Mouse (Mus musculus): ENCODE measurements around the gene Acox2.
A peak's percentile ranks its signal among the peaks of the same experiment; 100 is the strongest.
"Not testable (repeated sequence)": the region's sequence is repeated elsewhere in the genome, so short reads cannot be mapped to it uniquely, and the experiment has no call there.

Acox2 gene

DNA sequence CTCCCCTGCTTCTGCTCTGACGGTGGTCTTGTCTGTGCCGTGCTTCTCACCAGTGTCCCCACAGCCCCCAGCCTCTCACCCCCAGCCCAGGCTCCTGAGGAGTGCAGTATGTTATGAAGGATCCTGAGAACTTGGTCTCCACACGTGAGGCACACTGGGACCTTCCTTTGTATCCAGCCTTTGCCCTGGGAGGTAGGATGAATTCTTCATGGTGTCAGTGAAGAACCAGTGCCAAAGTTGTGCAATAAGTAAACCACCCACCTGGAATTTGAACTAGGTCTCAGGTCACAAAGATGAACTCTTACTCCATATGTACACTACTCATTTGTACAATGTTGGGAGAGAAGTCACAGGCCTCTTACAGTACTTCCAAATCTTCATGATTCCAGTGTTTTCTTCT is at the start of gene Acox2:
TSS of gene Acox2 (minus strand) at position 188 of the 400 bp plus-strand sequence.
- no peak for DNase-seq (ENCODE audit: low spot score in 2 of 2)

DNA sequence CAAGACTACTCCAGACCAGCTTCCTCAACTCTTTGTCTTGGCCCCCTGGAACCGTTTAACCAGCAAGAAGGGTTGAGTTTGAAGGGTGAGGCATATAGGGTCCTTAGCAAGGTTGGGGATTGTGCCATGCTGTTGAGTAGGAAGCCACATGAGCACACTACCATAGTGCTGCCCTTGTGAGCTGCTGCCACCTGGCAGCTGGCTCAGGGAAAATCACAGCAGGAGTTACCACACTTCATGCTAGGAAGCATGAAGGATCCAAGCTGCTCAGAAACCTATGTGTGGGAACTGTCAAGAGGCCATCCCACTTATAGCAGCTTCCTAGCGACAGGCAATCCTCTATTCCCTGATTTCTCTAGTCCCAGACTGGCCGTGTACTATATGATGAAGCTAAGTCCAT is 49.5 kb upstream of the Acox2 start:
- DNase-seq (ENCODE audit: low spot score in 2 of 2) = no peak

DNA sequence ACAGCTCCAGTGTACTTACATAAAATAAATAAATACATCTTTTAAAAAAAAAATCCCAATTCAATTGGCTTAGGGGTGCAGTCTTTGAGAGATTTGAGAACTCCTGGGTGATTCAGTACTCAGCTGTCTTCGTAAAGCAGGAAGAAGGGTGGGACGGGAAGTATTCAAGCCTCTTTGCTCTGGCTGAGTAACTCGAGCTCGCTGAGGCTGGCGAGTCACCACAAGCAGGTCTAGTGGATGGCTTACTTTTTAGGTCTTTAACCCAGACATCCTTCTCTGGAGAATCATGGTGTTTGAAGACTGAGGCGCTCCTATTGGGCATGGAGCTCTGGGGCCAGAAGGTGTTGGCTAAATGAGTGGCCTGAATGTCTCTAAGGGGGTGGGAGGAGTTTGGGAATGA is 47.7 kb upstream of the Acox2 start:
- no peak for DNase-seq (ENCODE audit: low spot score in 2 of 2)

DNA sequence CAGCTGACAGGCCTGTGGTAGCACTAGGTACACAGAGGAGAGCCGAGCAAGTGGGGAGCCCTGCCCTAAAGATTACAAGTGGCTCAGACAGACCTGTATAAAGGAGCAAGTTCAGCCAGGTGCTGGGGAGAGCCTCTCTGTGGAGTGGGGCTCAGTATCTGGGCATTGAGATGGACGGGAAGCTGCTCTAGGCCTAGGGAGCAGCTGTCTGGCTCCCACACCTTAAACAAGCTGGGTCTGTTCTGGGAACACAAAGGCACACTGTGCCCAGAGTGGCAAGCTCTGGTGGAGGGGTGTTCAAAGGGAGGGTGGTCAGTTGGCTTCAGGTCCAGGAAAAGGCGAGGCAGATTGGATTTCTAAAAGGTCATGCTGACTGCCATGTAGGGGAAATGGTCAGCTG is 45.9 kb upstream of the Acox2 start:
- no peak for DNase-seq (ENCODE audit: low spot score in 2 of 2)

DNA sequence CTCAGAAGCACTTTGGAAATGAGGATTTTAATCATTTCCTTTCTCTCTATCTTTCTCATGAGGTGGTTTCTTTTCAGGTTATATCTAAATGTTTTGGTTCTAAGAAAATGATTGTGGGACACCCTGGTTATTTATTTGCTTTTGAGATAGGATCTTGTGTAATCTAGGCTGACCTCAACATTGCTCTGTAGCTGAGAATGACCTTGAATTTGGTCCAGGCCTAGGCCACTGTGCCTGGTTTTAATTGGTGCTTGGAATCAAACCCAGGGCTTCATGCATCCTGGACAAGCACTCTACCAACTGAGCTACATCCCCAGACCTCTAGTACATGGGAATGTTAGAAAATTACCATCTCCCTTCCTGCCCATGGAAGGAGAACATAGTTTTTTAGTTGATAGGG is 44.9 kb upstream of the Acox2 start:
- DNase-seq (ENCODE audit: low spot score in 2 of 2) = no peak

DNA sequence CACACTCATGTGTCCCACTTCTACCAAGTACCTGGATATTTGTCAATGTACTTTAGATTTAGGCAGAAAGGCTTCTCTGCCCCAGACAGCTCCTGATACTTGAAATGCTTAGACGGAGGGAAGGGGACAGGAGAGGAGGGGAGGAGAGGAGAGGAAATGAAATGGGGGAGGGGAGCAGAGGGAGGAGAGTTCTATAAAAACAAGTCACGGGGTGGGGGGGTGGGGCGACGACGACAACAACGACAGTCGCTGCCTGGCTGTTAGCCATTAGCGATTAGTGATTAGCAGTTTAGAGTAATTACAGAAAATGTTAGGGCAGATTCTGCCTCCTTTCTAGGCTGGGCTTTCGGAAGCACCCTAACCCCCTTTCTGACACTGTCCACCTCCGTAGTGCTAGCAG is 43.5 kb upstream of the Acox2 start:
- DNase-seq (ENCODE audit: low spot score in 2 of 2) = no peak

DNA sequence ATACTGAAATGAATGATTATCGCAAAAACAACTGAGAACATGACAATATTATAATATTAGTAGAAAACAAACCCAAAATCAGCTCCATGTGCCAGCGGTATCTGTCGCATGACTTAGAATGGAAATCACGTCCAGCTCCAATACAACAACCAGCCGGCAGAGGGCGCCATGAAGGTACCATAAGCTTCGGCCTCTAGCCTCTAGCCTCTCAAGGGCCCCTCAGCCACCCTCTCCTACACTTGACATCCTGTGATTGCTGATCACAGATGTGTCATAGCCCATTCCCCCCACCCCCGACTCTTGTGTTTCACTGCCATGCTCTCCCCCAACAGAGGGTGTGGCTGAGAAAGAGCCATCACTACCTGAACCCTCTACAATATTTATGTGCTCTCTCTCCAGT is 41.1 kb upstream of the Acox2 start:
- DNase-seq (ENCODE audit: low spot score in 2 of 2) = peak in 1 of 2 experiments; percentile 67

DNA sequence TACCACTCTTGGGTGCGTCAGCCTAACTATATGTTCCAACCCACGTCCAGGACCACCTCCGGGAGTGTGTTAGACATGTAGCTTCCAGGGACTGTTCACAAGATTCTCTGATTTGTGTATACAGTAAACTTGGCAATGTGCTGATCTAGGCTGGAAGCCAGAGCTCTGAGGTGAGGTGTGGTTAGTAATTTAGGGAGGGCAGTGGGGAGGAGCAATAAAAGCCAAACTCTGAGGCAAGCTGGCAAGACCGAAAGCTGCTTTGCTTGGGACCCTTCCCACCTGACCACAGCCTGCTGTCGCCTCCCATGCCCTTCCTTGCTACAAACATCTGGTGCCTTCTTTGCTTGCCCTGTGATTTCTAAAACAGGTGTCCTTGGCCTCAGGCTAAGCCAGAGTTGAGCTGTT is 38.7 kb upstream of the Acox2 start:
- DNase-seq (ENCODE audit: low spot score in 2 of 2) = no peak

DNA sequence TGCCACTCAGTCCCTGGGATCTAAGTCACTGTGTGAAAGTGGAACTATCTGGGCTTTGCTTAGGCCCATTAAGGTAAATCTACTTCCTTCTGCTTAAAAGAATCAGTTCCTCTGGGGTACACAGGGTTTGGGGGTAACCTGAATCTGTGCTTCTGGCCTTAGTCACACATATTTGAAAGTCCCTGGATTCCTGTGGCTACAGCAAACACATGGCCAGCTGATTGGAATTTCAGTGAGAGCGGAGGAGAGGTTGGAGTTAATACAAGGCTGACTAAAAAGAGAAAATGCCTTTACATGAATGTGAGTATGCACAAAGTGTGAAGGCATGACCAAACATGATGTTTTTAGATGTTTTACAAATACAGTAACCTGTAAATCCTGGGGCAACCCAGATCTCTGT is 35.1 kb upstream of the Acox2 start:
- DNase-seq (ENCODE audit: low spot score in 2 of 2) = no peak

DNA sequence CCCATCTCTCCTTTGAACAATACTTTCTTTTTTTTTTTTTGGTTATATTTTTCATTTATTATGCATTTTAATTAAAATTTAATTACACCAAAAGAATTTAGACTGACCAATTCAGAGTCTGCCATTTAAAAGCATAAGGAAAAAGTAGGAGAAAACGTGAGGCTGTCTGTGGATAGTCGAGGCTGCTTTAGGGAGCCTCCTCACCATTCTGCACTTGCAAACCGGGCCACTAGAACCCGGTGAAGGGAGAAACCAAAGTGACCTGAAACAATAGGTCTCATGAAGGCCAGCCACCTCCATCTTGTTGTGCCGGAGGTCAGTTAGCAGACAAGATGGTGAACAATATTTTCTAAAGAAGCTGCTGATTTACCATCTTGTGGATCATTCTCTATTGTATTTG is 27.4 kb upstream of the Acox2 start:
- DNase-seq (ENCODE audit: low spot score in 2 of 2) = peak; percentile 42 to 84

DNA sequence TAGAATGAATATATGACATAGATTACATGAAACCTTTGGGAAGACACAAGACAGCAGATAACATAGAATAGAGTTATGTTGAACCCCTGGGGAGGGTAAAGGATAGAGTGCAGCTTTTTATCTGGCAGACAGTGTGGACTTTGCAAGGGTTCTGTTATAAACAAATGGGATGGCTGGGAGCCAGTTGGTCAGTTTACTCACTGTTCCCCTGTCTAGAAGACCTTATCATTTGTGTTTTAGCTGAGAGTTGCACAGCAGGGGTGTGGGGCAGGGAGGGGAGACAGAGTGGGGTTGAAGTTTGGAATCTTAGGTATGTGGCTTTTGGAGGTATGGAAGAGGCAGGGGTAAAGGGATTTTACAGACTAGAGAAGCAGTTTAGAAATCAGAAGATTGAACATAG is 24.6 kb upstream of the Acox2 start:
- no peak for DNase-seq (ENCODE audit: low spot score in 2 of 2)

DNA sequence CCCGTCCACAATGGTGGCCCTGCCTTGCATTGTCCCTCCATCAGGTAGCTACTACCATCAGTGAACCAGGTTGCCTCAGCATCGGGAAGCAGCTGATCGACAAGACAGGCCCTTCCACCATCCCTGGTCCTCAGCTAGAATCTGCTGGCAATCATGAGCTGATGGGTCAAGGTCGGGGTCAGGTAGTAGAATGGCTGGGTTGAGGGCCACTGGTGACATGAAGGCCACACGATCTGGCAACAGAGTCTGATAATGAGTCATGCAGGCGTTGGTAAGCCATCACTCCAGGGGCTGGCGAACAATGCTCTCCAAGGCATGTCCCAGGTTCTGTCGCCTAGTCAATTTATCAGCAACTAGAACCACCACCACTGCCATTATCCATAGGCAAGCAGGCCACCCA is 12.1 kb upstream of the Acox2 start:
- DNase-seq (ENCODE audit: low spot score in 2 of 2) = not testable (repeated sequence)

DNA sequence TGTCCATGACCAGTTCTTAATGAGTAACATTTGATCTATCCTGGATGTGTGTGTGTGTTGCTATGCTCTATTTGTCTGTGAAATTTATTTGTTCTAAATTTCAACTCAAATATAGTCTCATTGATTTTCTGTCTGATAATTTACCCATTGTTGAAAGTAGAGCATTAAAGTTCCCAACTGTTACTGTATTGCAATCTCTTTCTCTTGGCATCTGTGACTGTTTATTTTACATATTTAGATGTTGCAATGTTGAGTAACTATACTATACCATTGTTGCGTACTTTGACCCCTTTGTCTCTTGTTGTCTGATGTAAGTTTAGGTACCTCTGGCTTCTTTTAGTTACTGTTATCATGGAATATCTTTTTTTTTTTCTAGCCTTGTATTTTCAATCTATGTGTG is 5.2 kb upstream of the Acox2 start:
- no peak for DNase-seq (ENCODE audit: low spot score in 2 of 2)

DNA sequence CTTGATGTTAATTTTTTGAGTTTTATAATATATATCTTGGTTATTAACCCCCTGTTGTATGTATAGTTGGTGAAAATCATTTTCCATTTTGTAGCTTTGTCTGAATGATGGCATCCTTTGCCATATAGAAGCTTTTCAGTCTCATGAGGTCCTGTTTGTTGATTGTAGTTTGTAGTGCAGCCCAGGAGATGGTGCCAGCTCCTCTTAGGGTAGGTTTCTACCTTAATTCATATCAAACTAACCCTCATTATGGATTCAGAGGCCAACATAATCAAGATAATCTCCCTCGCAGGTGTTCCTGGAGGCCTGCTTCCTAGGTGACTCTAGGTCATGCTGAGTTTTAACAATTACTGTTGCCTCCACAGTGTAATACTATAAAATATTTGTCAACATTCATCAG is 3.1 kb upstream of the Acox2 start:
- DNase-seq (ENCODE audit: low spot score in 2 of 2) = no peak

DNA sequence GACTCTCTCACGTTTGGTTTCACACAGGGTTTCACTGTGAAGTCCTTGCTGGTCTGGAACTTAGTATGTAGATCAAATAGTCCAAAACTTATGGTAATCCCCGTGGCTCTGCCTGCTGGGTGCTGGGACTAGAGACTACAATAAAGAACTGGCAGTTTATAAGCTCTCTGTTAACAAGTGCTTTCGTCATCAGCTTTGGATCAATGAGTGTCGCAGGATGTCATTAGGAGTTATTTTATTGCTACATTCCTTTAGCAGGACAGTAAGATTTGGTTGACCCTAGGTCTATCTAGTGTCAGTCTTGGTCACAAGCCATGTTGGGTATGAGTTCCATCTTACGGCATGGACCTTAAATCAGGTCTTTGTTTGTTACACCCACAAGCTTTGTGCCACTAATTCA is 1.1 kb upstream of the Acox2 start:
- no peak for DNase-seq (ENCODE audit: low spot score in 2 of 2)

DNA sequence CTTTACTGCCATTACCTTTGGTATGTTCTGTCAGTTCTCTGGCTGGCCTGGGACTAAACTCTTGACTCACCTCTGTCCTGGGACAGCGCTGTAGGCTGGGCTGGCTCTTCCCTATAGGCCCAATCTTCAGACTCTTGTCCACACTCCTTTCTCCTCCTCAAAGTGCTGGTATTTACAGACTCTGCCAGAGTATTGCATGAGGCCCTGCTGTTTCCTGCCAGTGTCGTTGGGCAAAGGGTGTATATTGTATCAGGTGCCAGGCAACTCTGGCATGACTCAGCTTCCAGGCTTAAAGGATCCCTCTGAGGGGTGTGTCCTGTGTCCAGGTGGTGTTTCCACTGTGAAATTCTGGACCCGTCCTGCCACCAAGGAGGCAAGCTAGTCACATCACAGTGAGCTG is 401 bp downstream of the Acox2 start:
- no peak for DNase-seq (ENCODE audit: low spot score in 2 of 2)

DNA sequence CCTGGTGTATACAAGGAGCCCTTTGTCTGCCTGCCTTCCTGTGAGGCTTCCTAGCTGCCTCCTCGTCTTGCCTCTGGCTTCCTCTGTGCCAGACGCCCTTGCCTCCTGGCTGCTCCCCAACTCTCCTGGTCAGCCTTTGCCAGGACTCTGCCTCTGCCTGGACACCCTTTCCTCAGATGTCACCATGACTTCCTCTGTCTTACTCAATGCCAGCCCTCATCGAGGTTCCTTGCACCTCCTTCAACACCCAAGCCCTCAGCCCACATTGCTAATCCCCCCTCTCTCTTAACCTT is 872 bp downstream of the Acox2 start:
- DNase-seq (ENCODE audit: low spot score in 2 of 2) = no peak

DNA sequence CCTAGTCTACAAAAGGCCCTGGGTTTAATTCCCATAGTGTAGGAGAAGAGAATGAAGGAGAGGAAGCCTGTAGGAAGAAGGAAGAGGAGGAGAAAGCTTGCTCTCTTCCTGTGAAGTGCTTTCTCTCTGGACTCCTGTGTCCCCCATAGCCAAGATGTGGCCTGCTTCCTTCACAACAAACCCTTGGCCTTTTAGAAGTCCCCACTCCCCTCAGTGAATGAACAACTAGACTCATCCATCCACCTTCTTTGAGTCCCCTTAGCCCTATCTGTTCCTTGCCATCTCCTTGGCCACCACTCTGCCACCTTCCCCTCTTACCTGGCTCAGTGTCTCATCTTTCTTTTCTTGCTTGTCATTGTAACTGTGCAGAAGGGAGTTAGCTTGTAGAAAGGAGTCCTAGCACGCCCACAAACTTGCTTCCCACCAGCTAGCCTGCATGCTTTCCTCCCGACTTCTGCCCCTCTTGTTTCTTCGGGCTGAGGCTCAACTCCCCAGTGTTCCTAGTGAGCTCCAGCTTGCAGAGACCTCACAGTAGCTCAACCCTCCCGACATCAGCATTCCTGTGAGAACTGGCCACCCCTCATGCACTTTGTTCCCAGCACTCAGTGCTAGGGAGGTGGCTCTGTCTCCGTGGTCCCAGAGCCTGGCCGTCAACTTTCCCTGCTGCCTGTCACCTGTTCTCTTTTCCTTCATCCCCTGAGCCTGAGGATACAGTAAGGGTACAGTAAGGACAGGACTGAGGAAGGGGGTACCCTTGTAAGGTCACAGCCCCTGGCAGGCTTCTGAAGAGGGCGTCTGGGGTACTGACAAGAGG is 1.4 kb downstream of the Acox2 start:
- DNase-seq (ENCODE audit: low spot score in 2 of 2) = peak in 1 of 2 experiments; percentile 54

DNA sequence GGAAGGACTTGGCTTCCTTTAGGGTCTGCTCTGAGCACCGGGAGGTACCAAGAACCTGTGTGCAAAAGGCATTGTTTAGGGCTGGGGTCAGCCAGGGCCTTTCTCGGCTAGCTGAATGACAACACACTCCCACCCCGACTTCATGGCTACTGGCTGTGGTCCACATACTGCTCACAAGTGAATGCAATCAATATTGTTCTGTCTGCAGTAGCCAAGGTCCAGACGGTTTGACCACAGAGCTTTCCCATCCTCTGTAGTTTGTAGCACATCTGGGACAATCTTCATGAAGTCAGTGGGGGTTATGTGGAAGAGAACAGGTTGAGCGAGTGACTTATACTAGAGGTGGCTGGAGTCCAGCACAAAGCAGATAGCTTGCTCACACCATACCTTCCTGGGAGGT is 2.3 kb downstream of the Acox2 start:
- peak in 1 of 2 experiments; percentile 51 for DNase-seq (ENCODE audit: low spot score in 2 of 2)

DNA sequence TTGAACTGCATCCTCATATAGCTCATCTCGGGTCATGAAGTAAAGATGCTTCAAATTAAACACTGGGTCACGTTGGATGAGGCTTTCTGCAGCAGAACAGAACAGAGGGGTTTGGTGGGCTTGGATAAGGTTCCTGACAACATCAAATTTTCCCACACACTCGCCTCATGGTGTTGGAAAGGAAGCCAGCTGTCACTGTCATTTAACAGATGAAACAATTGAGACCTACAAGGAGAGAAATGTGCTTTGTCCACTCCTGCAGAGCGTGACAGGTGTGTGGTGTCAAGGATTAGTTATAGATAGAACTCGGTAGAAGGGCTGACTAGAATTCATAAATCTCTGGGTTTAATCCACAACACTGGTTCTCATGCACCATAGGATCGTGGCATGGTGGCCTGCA is 3.1 kb downstream of the Acox2 start:
- DNase-seq (ENCODE audit: low spot score in 2 of 2) = no peak

DNA sequence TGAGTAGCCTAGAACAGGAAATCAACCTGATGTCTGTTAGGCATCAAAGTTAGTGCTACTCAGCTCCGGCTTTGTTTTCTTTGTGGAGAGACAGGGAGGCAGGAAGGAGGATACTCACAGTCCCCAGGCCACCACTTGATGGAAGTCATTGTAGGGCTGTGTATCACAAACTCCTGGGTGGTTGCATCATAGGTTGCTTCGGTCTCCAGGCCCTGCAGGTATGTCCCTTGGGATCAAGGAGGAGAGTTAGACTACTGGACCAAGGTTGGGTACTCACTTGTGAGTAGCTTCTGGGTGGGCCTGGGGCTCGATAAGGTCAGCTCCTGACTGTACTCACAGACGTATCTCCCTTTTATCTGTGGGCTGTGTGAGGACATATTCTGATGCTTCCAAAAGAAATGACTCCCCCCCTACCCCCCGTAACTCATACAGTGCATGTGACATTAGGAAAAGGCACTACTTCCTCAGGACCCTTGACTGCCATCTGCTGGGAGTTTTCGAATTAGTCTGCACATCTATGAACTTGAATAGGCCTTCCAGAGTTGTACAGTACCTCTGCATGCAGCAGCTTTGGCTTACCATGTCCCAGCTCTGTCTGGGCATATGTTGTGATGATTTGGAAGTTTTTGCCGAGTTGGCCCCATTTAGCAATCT is 4.0 kb downstream of the Acox2 start:
- peak in 1 of 2 experiments; percentile 68 for DNase-seq (ENCODE audit: low spot score in 2 of 2)

DNA sequence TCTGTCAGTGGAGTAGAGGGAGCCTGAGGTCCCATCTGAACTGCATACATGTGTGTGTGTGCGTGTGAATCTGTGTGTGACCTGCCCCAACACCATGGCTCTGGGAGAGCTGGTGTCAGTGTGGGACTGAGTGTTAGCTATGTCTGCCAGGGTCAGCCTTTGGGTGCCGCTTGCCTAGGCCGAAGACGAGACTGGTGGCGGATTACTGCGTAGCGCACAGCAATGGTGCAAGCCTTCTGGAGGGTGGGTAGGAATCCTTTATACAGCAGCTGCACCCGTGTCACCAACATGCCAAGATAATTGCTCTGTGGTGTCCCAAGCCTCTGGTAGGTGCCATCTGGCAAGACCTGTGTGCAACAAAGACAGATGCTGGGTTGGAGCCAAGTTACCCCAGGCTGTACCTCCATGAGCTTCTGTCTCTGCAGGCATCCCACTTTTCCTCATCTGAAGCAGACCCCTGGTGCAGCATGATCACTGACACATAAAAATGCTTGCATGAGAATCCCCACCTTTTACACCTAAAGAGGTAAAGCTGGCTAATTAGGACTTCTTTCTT is 7.7 kb downstream of the Acox2 start:
- DNase-seq (ENCODE audit: low spot score in 2 of 2) = no peak

DNA sequence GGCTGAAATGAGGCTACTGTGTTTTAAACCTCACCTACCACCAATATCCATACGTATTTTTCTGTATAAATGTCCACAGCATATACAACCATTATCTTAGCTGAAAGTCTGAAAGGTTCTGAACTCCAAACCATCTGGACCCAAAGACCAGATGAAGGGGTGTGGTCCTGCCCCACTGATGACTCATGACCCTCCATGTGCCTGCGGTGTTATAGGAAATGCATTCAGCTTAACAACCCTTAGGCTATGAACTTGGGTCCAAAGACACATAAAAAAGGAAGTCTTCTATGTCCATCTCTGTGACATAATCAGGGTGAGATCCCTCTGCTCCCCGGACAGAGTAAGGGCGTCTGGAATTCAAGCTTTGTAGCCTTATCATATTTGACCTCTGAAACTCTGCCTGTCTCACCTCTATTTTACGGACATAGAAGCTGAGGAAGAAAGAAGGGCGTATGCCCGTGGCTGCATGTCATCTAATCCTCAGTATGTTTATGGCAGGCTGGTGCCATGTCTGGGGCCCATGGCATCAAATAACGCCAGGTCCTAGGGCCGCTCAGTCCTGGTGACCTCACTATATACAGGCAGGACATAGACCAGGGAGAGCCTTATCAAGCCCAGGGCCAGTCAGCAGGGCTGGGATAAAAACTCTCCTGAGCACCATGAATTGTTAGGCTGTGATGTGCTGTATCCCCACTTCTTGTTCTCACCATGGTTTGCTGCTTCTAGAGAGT is 8.8 kb downstream of the Acox2 start:
- DNase-seq (ENCODE audit: low spot score in 2 of 2) = no peak
